Mouse (Mus musculus): ENCODE results near the gene Mapk8ip1. TPM values are rescaled to one million over a fixed set of nuclear protein-coding genes. Genes with fewer than 3 reads are reported as not detected.
"Not testable (repeated sequence)": the region's sequence is repeated elsewhere in the genome, so short reads cannot be mapped to it uniquely, and the experiment has no call there.

Gene Mapk8ip1
- total RNA-seq, 1 experiment from 2014 or later, result not detected

DNA sequence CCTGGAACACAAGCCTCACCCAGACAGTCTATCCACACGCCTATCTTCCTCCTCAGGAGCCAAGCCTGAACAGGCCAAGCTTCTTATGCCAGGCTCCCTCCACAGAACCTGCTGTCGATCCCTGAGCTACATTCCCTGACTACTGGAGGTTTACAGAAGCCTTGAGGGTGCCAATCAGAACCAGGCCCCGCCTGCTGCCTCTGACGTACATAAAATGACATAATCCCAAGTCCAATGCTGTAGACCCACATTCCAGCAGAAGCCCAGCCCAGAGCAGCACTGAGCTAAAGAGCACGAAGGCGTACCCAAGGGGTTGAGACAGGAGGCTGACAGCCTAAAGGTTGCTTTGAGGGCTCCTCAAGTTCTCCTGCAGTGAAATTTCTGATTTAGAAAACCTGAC is 26.8 kb upstream of the Mapk8ip1 start:
- no peak for ATAC-seq (replicated peaks; ENCODE audit: insufficient number of reproducible peaks, low FRiP score, low TSS enrichment, poor library complexity, severe bottlenecking)

DNA sequence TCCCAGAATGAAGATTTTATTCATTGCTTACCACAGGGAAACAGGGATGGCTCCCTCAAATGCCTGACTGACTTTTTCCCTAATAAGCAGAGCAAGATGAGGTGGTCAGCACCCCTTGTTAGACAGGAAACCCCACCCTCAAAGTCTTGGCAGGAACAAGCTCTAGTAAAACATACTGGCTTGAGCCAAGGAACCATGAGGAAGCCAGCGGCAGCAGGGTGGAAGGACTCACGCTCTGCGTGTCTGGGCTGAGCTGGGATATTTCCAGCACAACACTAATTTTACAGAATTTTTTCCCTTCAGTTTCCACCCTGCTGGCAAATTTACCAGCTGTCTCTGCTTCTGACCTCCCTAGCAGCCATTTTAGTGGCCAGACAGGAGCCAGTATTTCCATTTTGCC is 25.4 kb upstream of the Mapk8ip1 start:
- no peak for ATAC-seq (replicated peaks; ENCODE audit: insufficient number of reproducible peaks, low FRiP score, low TSS enrichment, poor library complexity, severe bottlenecking)

DNA sequence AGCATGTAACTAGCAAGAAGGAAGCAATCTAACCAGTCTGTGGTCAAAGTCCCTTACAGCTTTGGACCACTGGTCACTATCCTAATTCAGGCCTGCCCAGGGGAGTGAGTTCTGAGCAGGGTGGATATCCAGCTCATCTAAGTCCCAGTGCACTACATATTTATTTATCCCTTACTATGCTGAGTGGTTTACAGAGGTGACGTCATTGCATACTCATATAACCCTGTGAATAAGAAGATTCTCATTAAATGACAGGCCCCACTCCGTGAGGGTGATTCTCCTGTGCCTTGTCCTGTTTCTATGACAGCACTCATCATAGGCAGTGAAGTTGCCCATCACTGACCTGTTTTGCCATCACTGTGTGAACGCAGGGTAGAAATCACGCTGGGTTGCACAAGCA is 24.3 kb upstream of the Mapk8ip1 start:
- ATAC-seq (replicated peaks; ENCODE audit: insufficient number of reproducible peaks, low FRiP score, low TSS enrichment, poor library complexity, severe bottlenecking), result no peak

DNA sequence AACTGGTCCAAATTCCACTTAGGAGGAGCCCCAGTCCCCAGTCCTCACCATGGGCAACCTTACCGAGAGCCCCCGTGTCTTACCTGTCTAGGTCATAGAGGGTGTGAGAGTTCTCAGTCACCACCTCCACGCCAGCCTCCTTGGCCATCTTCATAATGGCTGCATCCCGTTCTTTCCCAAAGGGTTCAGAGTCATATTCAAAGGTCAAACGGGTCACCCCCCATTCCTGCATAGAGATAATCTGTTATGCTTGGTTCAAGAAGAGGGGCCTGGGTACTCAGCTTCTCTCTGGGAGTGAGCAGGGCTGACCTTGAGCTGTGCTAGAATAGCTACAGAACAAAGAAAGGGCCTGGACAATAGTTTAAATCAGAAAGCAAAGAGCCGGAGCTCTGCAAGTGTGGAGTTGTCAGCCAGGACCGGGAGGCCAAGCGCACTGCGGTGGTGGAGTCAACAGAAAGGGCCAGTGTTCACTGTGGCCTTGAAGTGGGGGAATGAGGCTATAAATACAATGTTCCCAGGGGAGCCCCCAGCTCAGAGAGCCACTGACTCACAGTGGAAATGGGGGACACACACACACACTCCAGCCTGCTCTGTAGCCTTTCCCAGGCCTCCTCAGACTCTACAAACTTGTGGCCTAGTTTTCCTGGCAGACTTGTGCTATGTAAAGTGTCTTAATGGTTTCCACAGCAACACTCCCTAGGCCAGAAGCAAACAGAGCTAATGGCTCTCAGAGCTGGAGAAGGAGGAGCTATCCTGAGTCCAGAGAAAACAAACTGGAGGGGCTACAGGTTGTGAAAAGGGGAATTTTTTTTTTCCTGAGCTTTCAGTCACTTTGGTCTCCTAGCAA is 23.6 kb upstream of the Mapk8ip1 start:
- no peak for ATAC-seq (replicated peaks; ENCODE audit: insufficient number of reproducible peaks, low FRiP score, low TSS enrichment, poor library complexity, severe bottlenecking)

DNA sequence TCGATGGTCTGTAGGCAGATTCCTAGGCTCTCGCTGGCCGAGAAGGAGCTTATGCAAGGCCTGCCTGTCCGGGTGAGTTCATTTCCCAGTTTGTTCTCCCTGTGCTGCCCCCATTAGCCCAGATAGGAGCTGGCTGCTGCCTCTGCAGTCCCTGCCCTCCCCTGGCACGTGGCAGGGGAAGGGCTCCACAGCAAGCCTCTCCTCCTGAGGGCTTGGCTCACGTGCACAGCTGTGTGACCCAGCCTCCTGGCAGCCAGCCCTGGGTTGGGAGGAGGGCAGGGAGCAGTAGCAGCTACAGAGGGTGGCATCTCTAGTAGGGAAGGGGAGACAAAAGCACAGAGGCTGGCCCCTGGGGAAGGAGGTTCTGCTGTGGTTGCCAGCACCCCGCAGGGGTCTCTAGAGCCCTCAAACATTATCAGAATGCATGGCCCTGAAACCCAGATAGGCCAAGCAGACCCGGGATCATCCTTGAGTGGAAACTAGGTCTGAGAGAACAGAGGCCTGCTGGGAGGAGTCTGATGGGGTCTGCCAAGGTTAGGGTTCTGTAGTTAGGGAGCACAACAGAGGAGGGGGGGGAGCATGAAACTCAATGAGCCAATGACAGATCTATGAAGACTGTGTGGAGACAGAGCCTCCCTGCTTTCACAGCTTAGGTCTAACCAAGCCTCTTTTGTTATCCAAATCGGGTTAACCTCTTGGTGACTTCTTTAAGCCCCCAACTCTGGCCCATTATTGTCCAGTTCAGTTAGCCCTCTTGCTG is 22.8 kb upstream of the Mapk8ip1 start:
- no peak for ATAC-seq (replicated peaks; ENCODE audit: insufficient number of reproducible peaks, low FRiP score, low TSS enrichment, poor library complexity, severe bottlenecking)

DNA sequence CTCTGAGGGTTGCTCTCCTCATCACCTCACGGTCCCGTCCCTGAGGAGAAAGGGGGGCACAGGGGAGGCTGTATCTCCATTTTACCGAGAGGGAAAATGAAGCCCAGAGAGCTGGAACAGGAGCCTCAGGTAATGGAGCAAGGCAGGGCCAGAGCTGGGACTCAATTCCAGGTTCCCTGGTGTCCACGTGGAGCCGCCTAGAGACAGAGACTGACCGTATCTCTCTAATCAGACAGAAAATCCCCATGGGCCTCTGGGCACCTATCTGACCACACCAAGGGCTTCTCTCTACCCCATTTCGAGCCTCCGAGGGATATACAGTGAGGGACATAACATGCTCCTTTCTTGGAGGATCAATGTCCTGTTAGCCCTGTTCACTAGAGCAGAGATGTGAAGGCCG is 22.1 kb upstream of the Mapk8ip1 start:
- no peak for ATAC-seq (replicated peaks; ENCODE audit: insufficient number of reproducible peaks, low FRiP score, low TSS enrichment, poor library complexity, severe bottlenecking)

DNA sequence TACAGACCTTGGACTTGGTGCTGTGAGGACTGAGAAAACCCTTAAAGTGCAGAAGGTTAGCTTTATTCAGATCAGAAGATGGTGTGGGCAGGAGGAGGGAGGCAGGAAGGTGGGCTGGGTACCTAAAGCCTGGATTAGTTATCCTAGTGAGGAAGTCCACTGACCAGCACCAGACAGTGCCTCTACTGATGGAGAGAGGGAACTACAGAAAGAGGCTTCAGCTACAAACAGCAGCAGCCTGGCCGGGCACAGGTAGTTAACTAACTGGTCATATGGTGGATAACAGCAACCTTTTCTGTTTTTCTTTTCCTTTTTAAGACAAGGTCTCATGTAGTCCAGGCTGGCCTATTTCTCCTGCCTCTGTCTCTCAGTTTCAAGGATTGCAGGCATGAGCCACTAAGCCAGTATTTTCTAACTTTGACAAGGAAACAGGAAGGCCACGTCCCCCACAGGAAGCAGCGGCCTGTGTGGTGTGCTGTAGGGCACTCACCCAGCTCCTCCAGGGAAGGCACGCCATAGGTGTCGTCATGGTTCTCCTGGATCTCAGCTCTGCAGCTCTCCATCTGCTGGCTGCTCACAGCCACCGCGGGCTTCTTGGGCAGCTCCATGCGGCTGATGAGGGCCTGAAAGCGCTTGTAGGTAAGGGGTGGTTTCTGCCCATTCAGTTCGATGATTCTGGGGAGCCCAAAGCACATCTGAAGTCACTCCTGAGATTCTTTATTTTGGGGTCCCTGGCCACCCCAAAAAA is 21.5 kb upstream of the Mapk8ip1 start:
- no peak; the same call in 1 of the 2 replicates for ATAC-seq (replicated peaks; ENCODE audit: insufficient number of reproducible peaks, low FRiP score, low TSS enrichment, poor library complexity, severe bottlenecking)

DNA sequence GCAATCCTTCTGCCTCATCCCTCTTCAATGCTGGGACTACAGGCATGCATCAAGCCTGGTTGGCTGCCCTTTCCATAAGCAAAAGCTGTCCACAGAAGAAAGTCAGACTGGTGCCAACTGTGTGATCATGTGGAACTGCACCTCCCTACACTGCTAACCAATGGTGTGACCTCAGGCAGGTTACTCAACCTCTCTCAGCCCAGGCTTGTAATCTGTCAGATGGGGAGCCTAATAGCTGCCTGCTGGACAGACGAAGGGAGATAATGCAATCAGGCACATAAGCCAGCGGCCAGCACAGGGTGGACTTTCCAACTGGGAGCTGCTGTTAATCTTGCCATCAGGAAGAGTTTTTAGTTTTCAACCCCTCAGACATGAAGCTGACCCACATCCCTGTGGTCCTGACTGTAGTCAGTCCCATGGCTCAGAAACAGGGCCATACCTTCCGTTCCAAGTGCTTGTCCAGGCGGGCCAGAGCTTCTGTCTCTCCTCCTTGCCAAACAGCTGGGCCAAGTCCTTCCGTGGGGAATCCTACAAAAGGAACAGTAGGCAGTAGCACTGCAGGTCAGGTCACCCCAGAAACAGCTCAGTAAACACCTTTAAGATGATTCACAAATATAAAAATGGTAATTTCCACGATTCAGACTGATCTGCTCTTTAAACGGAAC is 20.8 kb upstream of the Mapk8ip1 start:
- no peak for ATAC-seq (replicated peaks; ENCODE audit: insufficient number of reproducible peaks, low FRiP score, low TSS enrichment, poor library complexity, severe bottlenecking)

DNA sequence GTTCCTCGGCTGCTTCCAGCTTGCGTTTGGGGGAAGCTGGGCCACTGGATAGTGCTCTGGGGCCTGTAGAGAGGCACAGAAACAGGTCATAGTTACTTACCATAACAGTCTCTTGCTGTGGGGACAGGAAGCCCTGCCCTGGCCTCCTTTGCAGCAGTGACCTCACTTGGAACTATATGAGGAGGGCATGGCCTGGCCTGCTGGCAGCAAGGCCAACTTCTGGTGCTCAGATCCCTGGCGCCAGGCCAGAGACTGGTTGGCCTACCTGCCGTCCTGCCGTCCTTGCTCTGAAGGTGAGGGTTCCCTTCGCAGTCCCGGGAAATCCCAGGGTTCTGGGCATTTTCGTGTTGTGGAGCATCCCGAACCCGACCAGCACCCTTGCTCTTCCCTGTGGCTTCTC is 10.6 kb upstream of the Mapk8ip1 start:
- no peak for ATAC-seq (replicated peaks; ENCODE audit: insufficient number of reproducible peaks, low FRiP score, low TSS enrichment, poor library complexity, severe bottlenecking)

DNA sequence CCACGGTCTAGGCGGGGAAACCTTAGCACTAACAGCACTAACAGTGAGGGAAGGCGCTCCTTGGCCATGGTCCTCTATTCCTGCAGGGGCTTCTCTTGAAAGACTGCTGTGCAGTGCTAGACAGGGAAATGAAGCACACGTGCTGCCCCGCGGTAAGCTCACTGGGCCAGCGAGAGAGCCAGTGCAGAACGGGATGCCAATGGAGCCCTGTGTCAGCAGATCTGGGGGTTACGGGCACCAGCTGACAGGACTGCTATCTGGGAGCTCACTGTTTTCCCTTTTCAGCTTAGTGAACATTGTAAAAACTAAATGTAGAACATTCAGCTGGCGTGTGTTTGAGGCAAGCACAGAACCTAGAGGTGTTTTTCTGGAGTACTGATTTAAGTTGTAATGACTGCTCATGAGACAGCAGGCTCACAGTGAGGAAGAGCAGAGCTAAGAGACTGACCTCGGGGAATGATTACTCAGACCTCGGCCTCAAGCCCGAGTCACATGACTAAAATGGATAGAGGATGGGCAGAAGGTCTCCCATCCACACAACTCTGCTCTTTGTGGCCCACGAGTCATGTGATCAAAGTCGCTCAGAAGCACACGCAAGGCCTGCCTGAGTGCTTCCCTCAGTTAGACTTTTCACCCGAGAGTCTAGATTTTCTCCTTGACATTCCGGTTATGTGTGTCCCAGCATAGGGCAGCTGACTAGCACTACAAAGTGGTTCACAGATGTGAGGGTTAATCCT is 7.4 kb upstream of the Mapk8ip1 start:
- ATAC-seq (replicated peaks; ENCODE audit: insufficient number of reproducible peaks, low FRiP score, low TSS enrichment, poor library complexity, severe bottlenecking), result no peak

DNA sequence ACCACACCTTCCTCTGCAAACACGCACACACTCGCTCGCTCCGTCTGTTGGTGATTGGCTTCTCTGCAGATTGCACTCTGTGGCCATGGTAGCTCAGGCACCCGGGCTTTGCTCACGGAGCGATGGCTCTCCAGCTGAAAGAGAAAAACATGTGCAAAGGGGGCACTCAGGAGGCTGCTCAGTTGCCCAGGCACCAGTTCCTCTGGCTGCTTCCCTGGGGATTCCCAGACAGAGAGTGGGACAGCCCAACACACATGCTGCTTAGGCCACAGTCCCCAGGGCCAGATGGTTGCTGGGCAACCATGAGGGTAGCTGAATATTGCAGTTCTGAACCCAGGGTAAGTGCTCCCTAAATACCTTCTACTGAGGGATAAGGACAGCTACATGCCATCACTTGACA is 4.6 kb upstream of the Mapk8ip1 start:
- no peak for ATAC-seq (replicated peaks; ENCODE audit: insufficient number of reproducible peaks, low FRiP score, low TSS enrichment, poor library complexity, severe bottlenecking)

DNA sequence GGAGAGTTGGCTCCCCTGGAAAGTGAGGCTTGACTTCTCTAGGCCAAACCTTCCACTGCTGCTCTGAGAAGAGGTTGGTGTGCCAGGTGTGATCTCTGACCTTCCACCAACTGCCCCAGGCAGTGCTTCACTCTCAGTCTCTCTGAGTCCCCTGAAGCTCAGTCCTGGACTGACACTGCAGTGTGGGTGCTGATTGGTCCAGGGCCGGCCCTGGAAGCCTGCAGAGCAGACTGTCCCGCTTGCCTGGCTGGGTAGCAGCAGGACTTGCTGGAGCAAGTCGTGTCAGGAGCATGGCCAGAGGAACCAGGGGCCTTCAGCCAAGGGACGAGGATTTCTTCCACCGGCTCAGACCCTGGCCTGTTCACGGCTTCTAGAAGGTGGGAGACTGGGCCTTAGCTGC is 3.7 kb upstream of the Mapk8ip1 start:
- ATAC-seq (replicated peaks; ENCODE audit: insufficient number of reproducible peaks, low FRiP score, low TSS enrichment, poor library complexity, severe bottlenecking), result no peak

DNA sequence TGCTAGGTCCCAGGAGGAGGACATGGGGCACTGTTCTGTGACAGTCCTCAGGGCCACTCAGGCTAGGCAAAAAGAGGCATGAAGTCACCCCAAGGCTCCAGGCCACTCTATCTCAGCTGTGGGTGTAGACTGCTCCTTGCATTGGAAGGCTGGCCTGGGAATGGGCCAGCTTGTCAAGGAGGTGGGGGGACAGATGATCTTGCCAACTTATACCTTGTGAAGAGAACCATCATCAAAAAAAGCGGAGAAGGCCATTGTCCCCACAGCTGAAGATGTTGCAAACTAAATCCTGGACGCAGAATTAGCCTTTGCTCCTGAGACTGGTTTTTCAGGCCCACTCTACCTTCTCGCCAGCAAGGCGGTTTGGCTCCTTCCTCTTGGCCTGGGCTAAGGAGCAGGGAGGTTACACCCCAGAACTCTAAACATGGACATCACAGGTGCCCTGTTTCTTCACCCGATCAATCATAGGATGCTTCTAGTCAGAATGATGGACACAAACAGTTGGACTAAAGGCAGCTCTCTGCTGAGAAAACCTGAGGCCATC is 2.8 kb upstream of the Mapk8ip1 start:
- ATAC-seq (replicated peaks; ENCODE audit: insufficient number of reproducible peaks, low FRiP score, low TSS enrichment, poor library complexity, severe bottlenecking), result no peak

DNA sequence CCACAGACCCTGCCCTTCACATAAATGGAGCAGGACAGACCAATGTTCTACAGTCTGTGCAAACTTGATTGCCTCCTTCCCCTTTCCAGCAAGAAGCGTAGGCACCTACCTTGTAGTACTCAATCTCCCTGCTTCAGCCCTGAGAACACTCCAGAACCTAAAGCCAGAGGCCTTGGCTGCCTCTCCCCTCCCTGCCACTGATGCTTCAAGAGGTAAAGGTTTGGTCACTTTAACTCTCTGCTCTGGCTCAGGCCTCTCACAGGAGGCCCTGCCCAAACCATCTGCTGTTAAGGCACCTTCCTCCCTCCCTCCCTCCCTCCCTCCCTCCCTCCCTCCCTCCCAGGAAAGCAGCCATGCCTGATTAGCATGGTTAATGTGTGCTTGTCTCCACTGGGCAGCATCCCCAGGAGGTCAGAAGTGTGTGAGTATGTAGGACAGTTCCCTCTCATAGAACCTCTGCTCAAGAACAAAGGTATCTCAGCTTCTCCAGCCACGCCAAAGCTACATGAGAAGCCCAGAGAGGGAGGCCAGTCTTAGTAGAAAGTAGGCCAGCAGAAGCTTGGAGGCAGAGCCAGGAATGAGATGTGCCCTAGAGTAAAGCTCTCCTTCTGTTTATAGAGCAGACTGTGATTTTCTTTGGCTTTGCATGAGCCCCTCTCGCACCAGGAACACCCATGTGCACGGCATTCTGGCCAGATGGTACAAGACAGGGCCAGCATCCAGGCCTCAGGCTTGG is 1.7 kb upstream of the Mapk8ip1 start:
- ATAC-seq (replicated peaks; ENCODE audit: insufficient number of reproducible peaks, low FRiP score, low TSS enrichment, poor library complexity, severe bottlenecking), result no peak

DNA sequence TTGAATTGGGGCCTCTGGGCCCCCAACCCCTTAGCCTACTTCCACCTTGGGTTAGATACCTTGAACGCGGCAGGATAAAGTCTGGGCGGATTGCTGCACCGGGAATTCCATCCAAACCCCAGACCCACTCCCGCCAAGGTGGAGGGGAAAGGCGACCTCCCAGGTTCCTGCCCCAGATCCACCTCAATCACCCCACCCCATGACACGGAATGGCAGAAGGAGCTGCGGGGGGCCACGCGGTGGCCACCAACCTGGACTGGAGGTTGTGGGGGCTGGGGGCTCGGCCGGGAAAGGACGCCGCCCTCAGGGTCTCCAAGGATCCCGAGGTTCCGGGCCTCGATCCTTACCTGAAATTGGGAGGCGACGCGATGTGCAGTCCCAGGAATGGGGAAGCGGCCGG is 381 bp downstream of the Mapk8ip1 start:
- no peak for ATAC-seq (replicated peaks; ENCODE audit: insufficient number of reproducible peaks, low FRiP score, low TSS enrichment, poor library complexity, severe bottlenecking)

DNA sequence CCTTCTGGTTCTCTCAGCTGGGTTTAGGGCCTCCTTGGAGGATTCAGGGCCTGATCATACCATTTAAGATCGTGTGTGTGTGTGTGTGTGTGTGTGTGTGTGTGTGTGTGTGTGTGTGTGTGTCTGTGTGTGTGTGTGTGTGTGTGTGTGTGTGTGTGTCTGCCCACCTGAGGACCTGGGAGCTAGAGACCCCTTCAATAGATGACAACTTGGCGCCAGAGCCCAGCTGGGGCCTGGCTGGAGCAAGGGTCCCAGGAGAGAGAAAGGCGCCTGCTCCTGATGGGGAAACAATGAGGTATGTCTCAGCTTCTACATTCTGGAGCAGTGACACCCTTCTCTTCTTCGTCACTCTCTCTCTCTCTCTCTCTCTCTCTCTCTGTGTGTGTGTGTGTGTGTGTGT is 1.2 kb downstream of the Mapk8ip1 start:
- not testable (repeated sequence) for ATAC-seq (replicated peaks; ENCODE audit: insufficient number of reproducible peaks, low FRiP score, low TSS enrichment, poor library complexity, severe bottlenecking)

DNA sequence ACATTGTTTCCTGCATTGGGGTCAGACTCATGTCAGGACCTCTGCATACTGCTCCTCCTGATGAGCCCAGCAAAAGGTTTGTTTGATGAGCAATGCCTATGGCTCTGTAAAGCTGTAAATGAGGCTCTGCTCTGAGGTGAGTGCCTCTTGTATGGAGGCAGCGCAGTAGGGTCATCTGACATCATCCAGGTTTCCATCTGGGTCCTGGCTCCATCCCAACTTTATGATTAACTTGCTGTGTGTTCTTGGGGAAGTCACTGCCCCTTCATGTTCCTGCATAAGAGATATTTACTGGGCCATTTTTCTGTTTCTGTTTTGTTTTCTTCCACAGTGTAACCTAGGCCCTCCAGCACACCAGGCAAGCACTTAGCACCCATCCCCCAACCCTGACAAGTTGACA is 3.6 kb downstream of the Mapk8ip1 start:
- no peak for ATAC-seq (replicated peaks; ENCODE audit: insufficient number of reproducible peaks, low FRiP score, low TSS enrichment, poor library complexity, severe bottlenecking)
